Mouse (Mus musculus) hindbrain, embryonic 14.5 days (tissue): Measurements from ENCODE around the gene Slco1a4. TPM values are rescaled to one million over a fixed set of nuclear protein-coding genes. Genes with fewer than 3 reads are reported as not detected.
A peak's percentile ranks its signal among the peaks of the same experiment; 100 is the strongest.

Experiments used
- ATAC-seq: fragments of 200-750 bp; cut with Nextera tagmentation; 2 replicates; pipeline ENCODE4 v1.8.0; 2017; ENCODE audit warnings: moderate number of reproducible peaks, mild to moderate bottlenecking, moderate TSS enrichment, moderate library complexity; ENCODE audit not compliant: low FRiP score
- DNase-seq: peaks from one replicate; pipeline ENCODE4 v3.0.0-alpha.2; 2015; ENCODE audit warnings: low spot score
- H3K27ac ChIP-seq: fragments of 300-500 bp; sonication (generic); 2 replicates; pipeline ENCODE4 v1.5.1; 2014; ENCODE audit warnings: mild to moderate bottlenecking, moderate library complexity
- H3K27me3 ChIP-seq: fragments of 300-500 bp; sonication (generic); 2 replicates; pipeline ENCODE4 v1.6.1; 2014; ENCODE audit warnings: mild to moderate bottlenecking, low read length, mixed read lengths; ENCODE audit not compliant: control insufficient read depth, insufficient read depth
- H3K36me3 ChIP-seq: fragments of 300-500 bp; sonication (generic); replicated peaks from 2 replicates; pipeline ENCODE4 v1.6.1; 2014; ENCODE audit not compliant: control insufficient read depth, insufficient read depth
- H3K4me1 ChIP-seq: fragments of 300-500 bp; sonication (generic); replicated peaks from 2 replicates; pipeline ENCODE4 v1.6.1; 2014; ENCODE audit warnings: antibody characterized with exemption, low read length, mixed read lengths; ENCODE audit not compliant: control insufficient read depth, insufficient read depth
- H3K4me2 ChIP-seq: fragments of 300-500 bp; sonication (generic); replicated peaks from 2 replicates; pipeline ENCODE4 v1.6.1; 2014; ENCODE audit warnings: mild to moderate bottlenecking, moderate library complexity
- H3K4me3 ChIP-seq: fragments of 300-500 bp; sonication (generic); replicated peaks from 2 replicates; pipeline ENCODE4 v1.5.1; 2014; ENCODE audit warnings: mild to moderate bottlenecking, low read length
- H3K9ac ChIP-seq: fragments of 300-500 bp; sonication (generic); 2 replicates; pipeline ENCODE4 v1.6.1; 2014
- H3K9me3 ChIP-seq: fragments of 300-500 bp; sonication (generic); 2 replicates; pipeline ENCODE4 v1.6.1; 2016; ENCODE audit warnings: low read length; ENCODE audit not compliant: control insufficient read depth
- WGBS: fragments of 180-500 bp; shearing (Covaris S2); extraction: QIAGEN DNeasy Blood & Tissue Kit; methylation state at CpG from one replicate; pipeline ENCODE4 v1.1.7; 2014; 5-methylcytosine and 5-hydroxymethylcytosine counted together
- polyA plus RNA-seq: library from polyadenylated mRNA; unstranded; fragments of >200 nt; fragmentation: Nextera tagmentation; extraction: Ambion mirVana; gene quantifications from 2 replicates; pipeline ENCODE4 v1.2.1, GENCODE M21; 2014

Gene Slco1a4
- polyA plus RNA-seq, 1 experiment from 2014 or later: 7.1 TPM

- Histone ChIP-seq H3K27me3 (no peaks in the 10 kb centered on the region), H3K9ac (no peak overlapping the region), H3K9me3 (no peaks in the 10 kb centered on the region), H3K4me2 (no peak overlapping the region), H3K27ac (no peak overlapping the region), H3K4me3 (no peak overlapping the region), H3K36me3 (no peaks in the 10 kb centered on the region), H3K4me1 (no peaks in the 10 kb centered on the region)
- DNase-seq (no peak), ATAC-seq (no peak)
- WGBS: 64% methylated on average over 2 of the region's 2 CpGs
Measured at GRCm38 (mm10) chr6:141853616-141854015, 2.4 kb downstream of the Slco1a4 start.

GRCm38 (mm10) chr6:141849051-141849450 is 6.9 kb downstream of the Slco1a4 start:
- Histone ChIP-seq H3K27me3 (no peaks in the 10 kb centered on the region), H3K4me1 (no peaks in the 10 kb centered on the region), H3K4me3 (no peak overlapping the region), H3K4me2 (no peak overlapping the region), H3K9ac (no peak overlapping the region), H3K27ac (no peak overlapping the region), H3K36me3 (no peaks in the 10 kb centered on the region), H3K9me3 (no peaks in the 10 kb centered on the region)
- DNase-seq (no peak), ATAC-seq (no peak)
- 28% methylated on average over 4 of the region's 4 CpGs for WGBS

- no peaks in the 10 kb centered on the region for H3K9me3 ChIP-seq
- no peak overlapping the region for H3K4me3 ChIP-seq
- H3K36me3 ChIP-seq: no peaks in the 10 kb centered on the region
- no peak overlapping the region for H3K9ac ChIP-seq
- no peaks in the 10 kb centered on the region for H3K4me1 ChIP-seq
- DNase-seq (peak; percentile 67), ATAC-seq (peak; percentile 76)
- H3K27me3 ChIP-seq: no peaks in the 10 kb centered on the region
- H3K27ac ChIP-seq: no peak overlapping the region
- H3K4me2 ChIP-seq: no peak overlapping the region
- WGBS: 18% methylated on average over 1 of the region's 1 CpGs
Measured at GRCm38 (mm10) chr6:141797837-141798236, 58.2 kb downstream of the Slco1a4 start.

DNA sequence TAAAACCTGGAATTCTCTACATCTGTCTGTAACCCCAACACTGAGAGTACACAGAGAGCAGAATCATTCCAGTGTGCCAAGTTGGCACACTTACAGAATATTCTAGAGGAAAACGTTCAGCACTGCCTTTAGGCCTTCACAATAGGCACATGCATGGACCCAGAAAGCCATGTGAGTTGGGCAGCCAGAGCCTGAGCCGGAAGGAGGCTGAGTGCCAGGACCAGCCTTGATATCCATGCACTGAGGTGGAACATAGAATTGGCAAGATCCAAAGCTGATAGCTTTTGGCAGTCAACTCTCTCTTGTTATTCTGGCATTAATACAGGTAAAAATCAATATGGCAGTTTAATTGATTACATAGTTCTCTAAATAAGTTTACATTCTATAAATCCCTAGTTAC is 81.5 kb downstream of the Slco1a4 start:
- H3K27me3 ChIP-seq: no peaks in the 10 kb centered on the region
- H3K9me3 ChIP-seq: no peaks in the 10 kb centered on the region
- H3K36me3 ChIP-seq: no peaks in the 10 kb centered on the region
- no peak for ATAC-seq
- H3K4me2 ChIP-seq: no peak overlapping the region
- H3K27ac ChIP-seq: no peak overlapping the region
- DNase-seq: no peak
- 77% methylated on average over 2 of the region's 2 CpGs for WGBS
- no peak overlapping the region for H3K4me3 ChIP-seq
- H3K9ac ChIP-seq: no peak overlapping the region
- H3K4me1 ChIP-seq: no peaks in the 10 kb centered on the region

DNA sequence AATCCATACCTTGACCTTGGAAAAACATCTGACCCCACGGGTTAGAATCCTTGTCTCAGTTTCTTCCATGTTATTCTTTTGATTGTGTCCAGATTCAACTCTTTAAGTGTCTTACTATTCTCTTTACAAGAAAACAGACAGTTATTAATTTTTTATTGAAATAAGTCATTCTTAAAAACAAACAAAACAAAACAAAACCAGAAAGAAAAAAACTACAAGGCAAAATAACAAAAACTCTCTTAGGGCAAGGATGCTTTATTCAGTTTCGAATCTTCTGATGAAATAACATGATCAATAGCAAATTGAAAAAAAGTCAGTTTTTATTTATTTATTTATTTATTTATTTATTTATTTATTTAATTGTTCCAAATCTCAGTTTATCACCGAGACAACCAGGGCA is 82.3 kb downstream of the Slco1a4 start, which contains the start of gene Gm5724:
Gene Gm5724 (minus strand): TSS at position 101 of the 400 bp plus-strand sequence.
- Histone ChIP-seq H3K4me2 (no peak within 1 kb of the TSS), H3K36me3 (no peaks in the 10 kb centered on the region), H3K4me1 (no peaks in the 10 kb centered on the region), H3K9me3 (no peaks in the 10 kb centered on the region), H3K27me3 (no peaks in the 10 kb centered on the region), H3K27ac (no peak within 1 kb of the TSS), H3K4me3 (no peak within 1 kb of the TSS), H3K9ac (no peak within 1 kb of the TSS)
- DNase-seq: no peak
- ATAC-seq: no peak
- WGBS: 89% methylated on average over 3 of the region's 3 CpGs

Other genes starting within 250 kb of the Slco1a4 start
- gene Slco1b2, start 226.7 kb downstream of the Slco1a4 start, polyA plus RNA-seq: not detected in 2 replicates
- not detected in 2 replicates for gene Gm5724, start 82.4 kb downstream of the Slco1a4 start, polyA plus RNA-seq
- not detected in 2 replicates for gene Slco1a1, start 90.8 kb upstream of the Slco1a4 start, polyA plus RNA-seq
- gene Gm6614, start 155.2 kb upstream of the Slco1a4 start, polyA plus RNA-seq: not detected in 2 replicates